Mouse (Mus musculus) kidney, postnatal 14 days (tissue): ENCODE data around the gene Gm14496.
A peak's percentile ranks its signal among the peaks of the same experiment; 100 is the strongest.
"Not testable (repeated sequence)": the region's sequence is repeated elsewhere in the genome, so short reads cannot be mapped to it uniquely, and the experiment has no call there.

ENCODE experiments used
- DNase-seq: peaks from one replicate; pipeline ENCODE4 v3.0.0; 2022; ENCODE audit warnings: mixed read lengths

Gm14496 gene

DNA sequence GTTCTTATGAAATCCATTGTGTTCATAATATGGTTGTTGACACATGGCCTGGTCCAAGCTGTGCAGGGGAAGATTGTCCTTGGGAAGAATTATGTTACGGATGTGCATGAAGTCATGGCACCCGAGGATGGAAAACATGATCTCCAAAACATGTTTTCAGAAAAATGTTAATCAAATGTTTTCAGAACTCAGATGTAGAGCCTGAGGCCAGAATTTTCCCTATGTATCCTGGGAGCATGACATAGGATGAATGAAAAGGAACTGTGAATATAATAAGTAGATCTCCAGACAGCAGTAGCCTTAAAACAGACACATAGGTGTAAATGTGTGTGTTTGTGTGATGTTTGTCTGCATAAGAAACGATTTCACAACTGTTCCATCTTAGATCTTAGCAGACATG lies at the start of gene Gm14496:
Gm14496 (plus strand) TSS at position 301 of the 400 bp plus-strand sequence.
- no peak for DNase-seq

GRCm38 (mm10) chr2:181952747-181953680 lies 37.9 kb upstream of the Gm14496 start:
- peak; percentile 2 for DNase-seq

DNA sequence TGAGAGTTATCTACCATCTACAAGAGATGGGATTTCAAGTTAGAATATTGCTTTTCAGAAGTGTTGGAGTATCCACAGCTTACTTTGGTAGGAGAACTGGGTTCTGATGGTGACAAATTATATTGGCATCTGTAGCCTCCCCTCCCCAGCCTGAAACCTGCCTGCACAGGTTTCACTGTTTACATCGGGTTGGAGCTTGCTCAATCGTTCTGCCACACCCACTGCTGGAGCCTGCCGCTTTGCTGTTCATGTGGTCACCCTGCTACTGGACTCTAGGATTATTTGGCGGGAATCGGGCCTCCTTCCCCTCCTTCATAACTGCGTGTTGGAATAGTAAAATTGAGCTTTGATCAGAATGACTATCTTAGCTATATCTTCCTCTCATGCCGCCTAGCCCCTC lies 22.5 kb upstream of the Gm14496 start:
- no peak for DNase-seq

DNA sequence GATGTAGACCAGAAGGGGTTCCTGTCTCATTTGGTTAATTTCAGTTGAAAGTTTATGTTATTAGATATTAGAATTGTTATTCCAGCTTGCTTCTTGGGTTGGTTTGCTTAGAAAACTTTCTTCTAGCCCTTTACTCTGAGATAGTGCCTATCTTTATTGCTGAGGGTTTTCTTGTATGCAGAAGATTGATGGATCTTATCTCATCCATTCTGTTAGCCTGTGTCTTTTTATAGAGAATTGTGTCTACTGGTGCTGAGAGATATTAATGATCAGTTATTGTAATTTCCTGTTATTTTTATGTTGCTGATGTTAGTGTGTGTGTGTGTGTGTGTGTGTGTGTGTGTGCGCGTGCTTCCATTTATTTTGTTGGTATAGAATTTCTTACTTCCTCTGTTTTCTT lies 21.7 kb upstream of the Gm14496 start:
- no peak for DNase-seq

GRCm38 (mm10) chr2:181981969-181982368 lies 9.0 kb upstream of the Gm14496 start:
- not testable (repeated sequence) for DNase-seq
